Mouse (Mus musculus): ENCODE results near the gene Mob3c.

Mob3c gene

DNA sequence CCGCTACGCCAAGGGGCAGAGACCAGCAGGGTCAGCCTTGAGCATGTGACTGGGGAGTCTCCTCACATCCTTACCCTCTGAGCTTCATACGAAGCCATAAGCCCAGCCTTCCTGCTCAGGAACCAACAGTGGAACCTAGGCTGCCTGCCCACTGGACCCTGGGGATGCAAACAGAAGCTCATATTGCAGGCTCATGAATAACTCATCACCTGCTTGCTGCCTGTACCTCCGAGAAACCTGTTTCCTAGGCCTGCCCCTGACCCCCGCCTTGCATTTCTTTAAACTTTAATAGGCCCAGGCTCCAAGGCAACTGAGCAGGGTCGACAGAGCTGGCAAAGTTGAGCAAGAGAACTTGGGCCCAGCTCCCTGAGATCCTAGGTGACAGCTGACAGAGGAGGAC lies 56.1 kb downstream of the Mob3c start, which contains the start of gene Kncn:
TSS of gene Kncn (plus strand) at position 379 of the 400 bp plus-strand sequence.
- DNase-seq, result peak; percentile 20
